ENCODE assay signal across 8 mouse cellular contexts in genomic region chr1:182959811-182960455, GRCm38 (mm10). TPM values are rescaled to one million over a fixed set of nuclear protein-coding genes. Genes with fewer than 3 reads are reported as not detected.
DNase-seq lines count a peak whose midpoint lies in the region; ATAC-seq and TF ChIP-seq lines count a peak whose summit lies in the region.

No protein-coding gene starts in this region.

- no peak overlapping the region for H3K27ac ChIP-seq in bone marrow macrophage, adult 2 months (ENCODE audit: insufficient read depth, low read depth, low read length)
- H3K27ac ChIP-seq in embryonic facial prominence, embryonic 15.5 days (replicated peaks), result peak overlapping the region; percentile 71
- peak overlapping the region; percentile 83 for H3K27ac ChIP-seq in heart, embryonic 10.5 days
- no peak overlapping the region; the same call in 1 of the 2 replicates for H3K27ac ChIP-seq in kidney, embryonic 14.5 days (ENCODE audit: low read depth, low read length)
- peak overlapping the region; percentile 60; the same call in 1 of the 2 replicates for H3K27ac ChIP-seq in limb, embryonic 15.5 days
- H3K27ac ChIP-seq in midbrain, postnatal 0 days (ENCODE audit: low read depth, low read length), result no peak overlapping the region

- peak; percentile 79; the same call in 1 of the 2 replicates for ATAC-seq in embryonic facial prominence, embryonic 15.5 days (ENCODE audit: insufficient number of reproducible peaks, low FRiP score, low TSS enrichment, low read depth)
- peak; percentile 74 for ATAC-seq in kidney, embryonic 14.5 days (ENCODE audit: low FRiP score, low TSS enrichment)
- no peak; the same call in 1 of the 2 replicates for ATAC-seq in limb, embryonic 15.5 days (ENCODE audit: insufficient number of reproducible peaks, low FRiP score, low TSS enrichment, low read depth)
- ATAC-seq in midbrain, postnatal 0 days (ENCODE audit: low FRiP score), result peak; percentile 79

- DNase-seq in 416B (ENCODE audit: low read depth), result peak; percentile 62
- DNase-seq in heart, embryonic 10.5 days (ENCODE audit: low spot score), result peak; percentile 91
- peak; percentile 92 for DNase-seq in midbrain, postnatal 0 days (ENCODE audit: low spot score)
- peak; percentile 52 to 82 for DNase-seq in spleen, postnatal 10 days (ENCODE audit: low spot score in 2 of 2)

- H3K36me3 ChIP-seq in embryonic facial prominence, embryonic 15.5 days, result no peaks in the 10 kb centered on the region
- H3K36me3 ChIP-seq in heart, embryonic 10.5 days, result no peaks in the 10 kb centered on the region
- no peaks in the 10 kb centered on the region for H3K36me3 ChIP-seq in kidney, embryonic 14.5 days (ENCODE audit: control insufficient read depth, insufficient read depth, low read length)
- H3K36me3 ChIP-seq in limb, embryonic 15.5 days, result no peaks in the 10 kb centered on the region
- no peaks in the 10 kb centered on the region for H3K36me3 ChIP-seq in midbrain, postnatal 0 days (ENCODE audit: insufficient read depth, low read length)

- TF ChIP-seq CTCF in bone marrow macrophage, adult 2 months (IDR thresholded peaks at IDR 0.05; ENCODE audit: low read depth, low read length), result peak; percentile 96
- TF ChIP-seq CTCF in midbrain, postnatal 0 days (IDR thresholded peaks at IDR 0.05), result peak; percentile 96

- TF ChIP-seq POLR2A in bone marrow macrophage, adult 2 months (IDR thresholded peaks at IDR 0.05; ENCODE audit: borderline replicate concordance, low read depth, low read length), result no peak

- H3K4me3 ChIP-seq in bone marrow macrophage, adult 2 months (ENCODE audit: insufficient read depth, low read length), result peak overlapping the region; percentile 57
- H3K4me3 ChIP-seq in embryonic facial prominence, embryonic 15.5 days (replicated peaks), result peak overlapping the region; percentile 43
- peak overlapping the region; percentile 57 for H3K4me3 ChIP-seq in heart, embryonic 10.5 days
- H3K4me3 ChIP-seq in kidney, embryonic 14.5 days (ENCODE audit: low read length), result peak overlapping the region; percentile 43
- H3K4me3 ChIP-seq in limb, embryonic 15.5 days, result peak overlapping the region; percentile 42
- peak overlapping the region; percentile 23 for H3K4me3 ChIP-seq in midbrain, postnatal 0 days (ENCODE audit: low read depth, low read length)

- under 1% methylated on average over 20 of the region's 20 CpGs for WGBS in embryonic facial prominence, embryonic 15.5 days
- WGBS in heart, embryonic 10.5 days, result under 1% methylated on average over 20 of the region's 20 CpGs
- WGBS in kidney, embryonic 14.5 days, result under 1% methylated on average over 20 of the region's 20 CpGs
- WGBS in limb, embryonic 15.5 days, result under 1% methylated on average over 20 of the region's 20 CpGs
- WGBS in midbrain, postnatal 0 days, result under 1% methylated on average over 20 of the region's 20 CpGs

- H3K4me1 ChIP-seq in bone marrow macrophage, adult 2 months (ENCODE audit: control insufficient read depth, insufficient read depth, low read length), result peaks cover 20% of the 10 kb centered on the region
- H3K4me1 ChIP-seq in embryonic facial prominence, embryonic 15.5 days, result peaks cover 34% of the 10 kb centered on the region
- H3K4me1 ChIP-seq in heart, embryonic 10.5 days, result peaks cover 50% of the 10 kb centered on the region
- peaks cover 17% of the 10 kb centered on the region for H3K4me1 ChIP-seq in kidney, embryonic 14.5 days (ENCODE audit: control insufficient read depth, insufficient read depth, low read length)
- H3K4me1 ChIP-seq in limb, embryonic 15.5 days, result peaks cover 33% of the 10 kb centered on the region
- H3K4me1 ChIP-seq in midbrain, postnatal 0 days (ENCODE audit: insufficient read depth, low read length), result peaks cover 13% of the 10 kb centered on the region

- no peaks in the 10 kb centered on the region for H3K9me3 ChIP-seq in embryonic facial prominence, embryonic 15.5 days (replicated peaks)
- H3K9me3 ChIP-seq in heart, embryonic 10.5 days, result no peaks in the 10 kb centered on the region
- no peaks in the 10 kb centered on the region for H3K9me3 ChIP-seq in kidney, embryonic 14.5 days (ENCODE audit: control insufficient read depth, low read length)
- H3K9me3 ChIP-seq in limb, embryonic 15.5 days, result no peaks in the 10 kb centered on the region
- H3K9me3 ChIP-seq in midbrain, postnatal 0 days (ENCODE audit: low read length), result no peaks in the 10 kb centered on the region

- H3K9ac ChIP-seq in embryonic facial prominence, embryonic 15.5 days, result peak overlapping the region; percentile 22; the same call in 1 of the 2 replicates
- peak overlapping the region; percentile 28 for H3K9ac ChIP-seq in kidney, embryonic 14.5 days (ENCODE audit: low read depth, low read length)
- H3K9ac ChIP-seq in limb, embryonic 15.5 days, result 0 out of 2 replicates have a peak overlapping the region, but pooled peaks have one; percentile 20
- H3K9ac ChIP-seq in midbrain, postnatal 0 days (replicated peaks; ENCODE audit: low read length, poor library complexity, severe bottlenecking), result 0 out of 2 replicates have a peak overlapping the region, but pooled peaks have one; percentile 3

- H3K27me3 ChIP-seq in embryonic facial prominence, embryonic 15.5 days, result no peaks in the 10 kb centered on the region
- peaks cover 44% of the 10 kb centered on the region for H3K27me3 ChIP-seq in heart, embryonic 10.5 days (ENCODE audit: insufficient read depth, poor library complexity, severe bottlenecking)
- no peaks in the 10 kb centered on the region; the same call in 1 of the 2 replicates for H3K27me3 ChIP-seq in kidney, embryonic 14.5 days (ENCODE audit: control insufficient read depth, insufficient read depth, low read length)
- H3K27me3 ChIP-seq in limb, embryonic 15.5 days, result no peaks in the 10 kb centered on the region
- no peaks in the 10 kb centered on the region for H3K27me3 ChIP-seq in midbrain, postnatal 0 days (ENCODE audit: insufficient read depth, low read length)

- peak overlapping the region; percentile 71 for H3K4me2 ChIP-seq in embryonic facial prominence, embryonic 15.5 days (replicated peaks)
- H3K4me2 ChIP-seq in kidney, embryonic 14.5 days (replicated peaks; ENCODE audit: low read depth, low read length), result peak overlapping the region; percentile 78
- peak overlapping the region; percentile 69 for H3K4me2 ChIP-seq in limb, embryonic 15.5 days
- H3K4me2 ChIP-seq in midbrain, postnatal 0 days (ENCODE audit: low read depth, low read length, poor library complexity, severe bottlenecking), result peak overlapping the region; percentile 53

RNA-seq across cellular contexts. Expression of gene Tlr5, which starts 5.3 kb away (rescaled TPM):
- 2.3 and 2.7 TPM in 2 replicates for polyA plus RNA-seq in bone marrow macrophage, adult 2 months (2012; ENCODE audit: insufficient read depth, insufficient read length, missing spikeins)
- polyA plus RNA-seq in embryonic facial prominence, embryonic 15.5 days (2015; fragmentation: Nextera tagmentation; extraction: Ambion mirVana), result 1.4 and 1.8 TPM in 2 replicates
- polyA plus RNA-seq in heart, embryonic 10.5 days (2016; fragmentation: Nextera tagmentation; extraction: Ambion mirVana), result 1.8 and 3.3 TPM in 2 replicates
- 1.1 TPM in 2 replicates for polyA plus RNA-seq in kidney, embryonic 14.5 days (2014; fragmentation: Nextera tagmentation; extraction: Ambion mirVana)
- 2.1 and 2.3 TPM in 2 replicates for polyA plus RNA-seq in limb, embryonic 15.5 days (2015; fragmentation: Nextera tagmentation; extraction: Ambion mirVana)
- 0.11 and 0.19 TPM in 2 replicates for total RNA-seq in midbrain, postnatal 0 days (2014; rRNA removed)
- 0.21 and 0.23 TPM in 2 replicates for polyA plus RNA-seq in midbrain, postnatal 0 days (2015; fragmentation: Nextera tagmentation; extraction: Ambion mirVana)

Comparison
In these comparisons a context has a peak if more than half of its experiments do, and no peak if none do; other contexts are left out.
1. H3K27ac ChIP-seq: peak in embryonic facial prominence, embryonic 15.5 days (single experiment), heart, embryonic 10.5 days (single experiment) and limb, embryonic 15.5 days (single experiment); none in bone marrow macrophage, adult 2 months (single experiment), kidney, embryonic 14.5 days (single experiment) and midbrain, postnatal 0 days (single experiment).
2. Peak in every context shown above with its lines, with median percentiles within 50 percentile points of each other: DNase-seq, H3K4me3 ChIP-seq, H3K4me2 ChIP-seq and H3K9ac ChIP-seq.